Mouse (Mus musculus): Measurements from ENCODE around the gene Zfp511.

Gene Zfp511

GRCm38 (mm10) chr7:140048361-140049114 lies 12.3 kb downstream of the Zfp511 start, which contains the start of gene Msx3:
Gene Msx3, minus strand, starts transcription at chr7:140049089.
- peak in 1 of 2 experiments; percentile 12 for DNase-seq (ENCODE audit: low spot score in 2 of 2)

- DNase-seq (ENCODE audit: low spot score in 2 of 2): peak in 1 of 2 experiments; percentile 47
Measured at GRCm38 (mm10) chr7:140049115-140049689, 13.0 kb downstream of the Zfp511 start.

- no peak for DNase-seq (ENCODE audit: low spot score in 2 of 2)
Measured at GRCm38 (mm10) chr7:140054124-140054523, 17.9 kb downstream of the Zfp511 start.

GRCm38 (mm10) chr7:140057413-140058407 lies 21.5 kb downstream of the Zfp511 start:
- DNase-seq (ENCODE audit: low spot score in 2 of 2): peak in 1 of 2 experiments; percentile 31

GRCm38 (mm10) chr7:140058528-140058927 lies 22.3 kb downstream of the Zfp511 start:
- DNase-seq (ENCODE audit: low spot score in 2 of 2): no peak

- no peak for DNase-seq (ENCODE audit: low spot score in 2 of 2)
Measured at GRCm38 (mm10) chr7:140059601-140060000, 23.4 kb downstream of the Zfp511 start.

GRCm38 (mm10) chr7:140060936-140061831 lies 25.0 kb downstream of the Zfp511 start:
- peak; percentile 57 to 63 for DNase-seq (ENCODE audit: low spot score in 2 of 2)

GRCm38 (mm10) chr7:140061832-140062130 lies 25.6 kb downstream of the Zfp511 start:
- no peak for DNase-seq (ENCODE audit: low spot score in 2 of 2)

- peak in 1 of 2 experiments; percentile 47 for DNase-seq (ENCODE audit: low spot score in 2 of 2)
Measured at GRCm38 (mm10) chr7:140062307-140062706, 26.1 kb downstream of the Zfp511 start.

- peak in 1 of 2 experiments; percentile 56 for DNase-seq (ENCODE audit: low spot score in 2 of 2)
Measured at GRCm38 (mm10) chr7:140063092-140063491, 26.9 kb downstream of the Zfp511 start.

- no peak for DNase-seq (ENCODE audit: low spot score in 2 of 2)
Measured at GRCm38 (mm10) chr7:140067397-140067796, 31.2 kb downstream of the Zfp511 start.

- no peak for DNase-seq (ENCODE audit: low spot score in 2 of 2)
Measured at GRCm38 (mm10) chr7:140070042-140070711, 34.0 kb downstream of the Zfp511 start.

- no peak for DNase-seq (ENCODE audit: low spot score in 2 of 2)
Measured at GRCm38 (mm10) chr7:140077698-140078097, 41.5 kb downstream of the Zfp511 start.

GRCm38 (mm10) chr7:140078711-140079110 lies 42.5 kb downstream of the Zfp511 start:
- no peak for DNase-seq (ENCODE audit: low spot score in 2 of 2)

- no peak for DNase-seq (ENCODE audit: low spot score in 2 of 2)
Measured at GRCm38 (mm10) chr7:140080503-140081156, 44.4 kb downstream of the Zfp511 start.

GRCm38 (mm10) chr7:140081408-140082241 lies 45.4 kb downstream of the Zfp511 start:
- DNase-seq (ENCODE audit: low spot score in 2 of 2): no peak

- DNase-seq (ENCODE audit: low spot score in 2 of 2): no peak
Measured at GRCm38 (mm10) chr7:140082242-140082678, 46.1 kb downstream of the Zfp511 start, which contains the start of gene Caly. Gene Caly, minus strand, starts transcription at chr7:140082548.
